Mouse (Mus musculus) cerebellum, adult 8-10 months (tissue): Measurements from ENCODE around the gene Uhrf2.

Experiments used
- DNase-seq: peaks from one replicate; pipeline ENCODE4 v3.0.0; 2022

Gene Uhrf2

GRCm38 (mm10) chr19:30051479-30051878 is 21.2 kb downstream of the Uhrf2 start:
- DNase-seq, result no peak

- DNase-seq, result no peak
Measured at GRCm38 (mm10) chr19:30054218-30054617, 23.9 kb downstream of the Uhrf2 start.

- no peak for DNase-seq
Measured at GRCm38 (mm10) chr19:30065797-30066196, 35.5 kb downstream of the Uhrf2 start.

GRCm38 (mm10) chr19:30090163-30090562 is 59.9 kb downstream of the Uhrf2 start:
- no peak for DNase-seq

GRCm38 (mm10) chr19:30091644-30092295 is 61.5 kb downstream of the Uhrf2 start:
- no peak for DNase-seq

GRCm38 (mm10) chr19:30096186-30096585 is 65.9 kb downstream of the Uhrf2 start:
- no peak for DNase-seq

- DNase-seq, result no peak
Measured at GRCm38 (mm10) chr19:30097039-30097438, 66.7 kb downstream of the Uhrf2 start.

GRCm38 (mm10) chr19:30100571-30100970 is 70.3 kb downstream of the Uhrf2 start:
- no peak for DNase-seq

- DNase-seq, result no peak
Measured at GRCm38 (mm10) chr19:30102620-30103019, 72.3 kb downstream of the Uhrf2 start.

- DNase-seq, result no peak
Measured at GRCm38 (mm10) chr19:30105045-30105842, 74.9 kb downstream of the Uhrf2 start.

- no peak for DNase-seq
Measured at GRCm38 (mm10) chr19:30107221-30107845, 77.0 kb downstream of the Uhrf2 start.

- no peak for DNase-seq
Measured at GRCm38 (mm10) chr19:30108616-30109015, 78.3 kb downstream of the Uhrf2 start.

- DNase-seq, result no peak
Measured at GRCm38 (mm10) chr19:30109122-30109521, 78.8 kb downstream of the Uhrf2 start.

GRCm38 (mm10) chr19:30111421-30111820 is 81.1 kb downstream of the Uhrf2 start:
- DNase-seq, result no peak

GRCm38 (mm10) chr19:30112961-30113688 is 82.8 kb downstream of the Uhrf2 start:
- DNase-seq, result no peak

GRCm38 (mm10) chr19:30114919-30115441 is 84.7 kb downstream of the Uhrf2 start:
- no peak for DNase-seq

GRCm38 (mm10) chr19:30115606-30116005 is 85.3 kb downstream of the Uhrf2 start:
- DNase-seq, result no peak

- DNase-seq, result no peak
Measured at GRCm38 (mm10) chr19:30117241-30117640, 86.9 kb downstream of the Uhrf2 start.

- DNase-seq, result no peak
Measured at GRCm38 (mm10) chr19:30117775-30118174, 87.5 kb downstream of the Uhrf2 start.

- no peak for DNase-seq
Measured at GRCm38 (mm10) chr19:30118344-30119312, 88.3 kb downstream of the Uhrf2 start.

- DNase-seq, result no peak
Measured at GRCm38 (mm10) chr19:30124999-30125669, 94.8 kb downstream of the Uhrf2 start.
